In genomic region chr6:115469666-115470581, GRCm38 (mm10) we compare ENCODE assay signal across 17 mouse cellular contexts.
DNase-seq lines count a peak whose midpoint lies in the region; ATAC-seq and TF ChIP-seq lines count a peak whose summit lies in the region.
"Had no signal": no experiment of that assay in that cellular context is flagged by ENCODE, and none has a peak within 500 bp of the region (broad histone marks: within the 10 kb centered on the region; RNA-seq: fewer than 3 reads in every experiment).

No protein-coding gene starts in this region.

- TF ChIP-seq CTCF in lung, postnatal 0 days (IDR thresholded peaks at IDR 0.05), result no peak

- no peak overlapping the region for H3K4me3 ChIP-seq in lung, postnatal 0 days (ENCODE audit: low read depth, low read length)
- H3K4me3 ChIP-seq: heart, embryonic 13.5 days; limb, embryonic 13.5 days had no signal

- TF ChIP-seq EP300 in lung, postnatal 0 days (IDR thresholded peaks at IDR 0.05), result no peak

- H3K4me1 ChIP-seq in lung, postnatal 0 days (ENCODE audit: insufficient read depth, low read depth, low read length), result peaks cover 4% of the 10 kb centered on the region; the same call in 1 of the 2 replicates
- H3K4me1 ChIP-seq: limb, embryonic 13.5 days had no signal

- H3K36me3 ChIP-seq in lung, postnatal 0 days (ENCODE audit: insufficient read depth, low read length), result no peaks in the 10 kb centered on the region
- H3K36me3 ChIP-seq: heart, embryonic 13.5 days; limb, embryonic 13.5 days had no signal

- no peaks in the 10 kb centered on the region for H3K27me3 ChIP-seq in lung, postnatal 0 days (replicated peaks; ENCODE audit: insufficient read depth, low read length)
- H3K27me3 ChIP-seq: heart, embryonic 13.5 days; limb, embryonic 13.5 days had no signal

- no peak overlapping the region for H3K9ac ChIP-seq in lung, postnatal 0 days (replicated peaks; ENCODE audit: low read depth)
- H3K9ac ChIP-seq: heart, embryonic 13.5 days; limb, embryonic 13.5 days; lung, embryonic 14.5 days had no signal

- intact Hi-C loops in left cerebral cortex, postnatal 4 days (cut with DNase I), result no loop called here

- peak; percentile 22 to 24 for DNase-seq in cerebellum, postnatal 10 days
- DNase-seq in cerebellum, postnatal 36 days, result no peak
- DNase-seq in left cerebral cortex, postnatal 4 days, result peak; percentile 6
- no peak for DNase-seq in left cerebral cortex, adult 18-20 months (ENCODE audit: low spot score in 2 of 2)
- DNase-seq in NIH3T3 (ENCODE audit: low read depth), result peak; percentile 64
- peak; percentile 7 for DNase-seq in lung, postnatal 0 days (ENCODE audit: low spot score)
- no peak for DNase-seq in spleen, postnatal 36 days (ENCODE audit: low spot score in 2 of 2)
- DNase-seq in spleen, adult 18-20 months, result no peak
- DNase-seq: cerebellum, adult 2 months; gastrocnemius, postnatal 25 days; lung, embryonic 14.5 days; midbrain, embryonic 14.5 days; thymus, postnatal 4 days had no signal

- no peak overlapping the region for H3K27ac ChIP-seq in lung, postnatal 0 days (ENCODE audit: low read length)
- H3K27ac ChIP-seq: heart, embryonic 13.5 days; limb, embryonic 13.5 days had no signal

- H3K4me2 ChIP-seq in lung, postnatal 0 days (replicated peaks; ENCODE audit: low read depth, low read length), result no peak overlapping the region
- H3K4me2 ChIP-seq: heart, embryonic 13.5 days; limb, embryonic 13.5 days; lung, embryonic 14.5 days had no signal

- WGBS in lung, postnatal 0 days, result 40% methylated on average over 3 of the region's 3 CpGs

- ATAC-seq in lung, postnatal 0 days, result no peak
- ATAC-seq: forebrain, embryonic 16.5 days; intestine, postnatal 0 days had no signal

- H3K9me3 ChIP-seq in lung, postnatal 0 days (ENCODE audit: low read length), result no peaks in the 10 kb centered on the region
- H3K9me3 ChIP-seq: heart, embryonic 13.5 days; limb, embryonic 13.5 days had no signal

Comparison
In these comparisons a context has a peak if more than half of its experiments do, and no peak if none do; other contexts are left out.
1. DNase-seq: peak in cerebellum, postnatal 10 days (2 of 2), left cerebral cortex, postnatal 4 days (single experiment), NIH3T3 (single experiment) and lung, postnatal 0 days (single experiment); none in cerebellum, postnatal 36 days (0 of 2), left cerebral cortex, adult 18-20 months (0 of 2), spleen, postnatal 36 days (0 of 2) and spleen, adult 18-20 months (0 of 2).